Mouse (Mus musculus) G1E (cell line): Measurements from ENCODE around the gene Jmjd8. TPM values are rescaled to one million over a fixed set of nuclear protein-coding genes. Genes with fewer than 3 reads are reported as not detected.

Source experiments
- ATAC-seq: 2 replicates; pipeline ENCODE4 v1.8.0; 2016; ENCODE audit warnings: mild to moderate bottlenecking; ENCODE audit not compliant: insufficient number of reproducible peaks, poor library complexity, low FRiP score, severe bottlenecking; ENCODE audit errors: extremely low read depth
- DNase-seq: peaks from one replicate; pipeline ENCODE4 v3.0.0; 2012; ENCODE audit warnings: low spot score
- H3K27me3 ChIP-seq: 2 replicates; pipeline ENCODE4 v1.6.1; 2012; ENCODE audit warnings: mild to moderate bottlenecking, low read length, inconsistent platforms; ENCODE audit not compliant: insufficient read depth
- H3K36me3 ChIP-seq: replicated peaks from 2 replicates; pipeline ENCODE3; 2012; ENCODE audit warnings: mild to moderate bottlenecking, inconsistent platforms
- H3K4me1 ChIP-seq: 2 replicates; pipeline ENCODE4 v1.6.1; 2012; ENCODE audit warnings: low read depth, low read length, inconsistent platforms, mixed read lengths; ENCODE audit not compliant: insufficient read depth
- H3K4me3 ChIP-seq: 2 replicates; pipeline ENCODE4 v1.5.1; 2012; ENCODE audit warnings: low read depth, mild to moderate bottlenecking, inconsistent platforms, low read length, moderate library complexity, mixed read lengths
- H3K9me3 ChIP-seq: replicated peaks from 2 replicates; pipeline ENCODE4 v1.6.1; 2012; ENCODE audit warnings: inconsistent platforms
- CTCF ChIP-seq: IDR thresholded peaks from 2 replicates; pipeline ENCODE4 v1.5.1; 2012; ENCODE audit warnings: low read depth, low read length, inconsistent platforms, mixed read lengths
- GATA1 ChIP-seq: IDR thresholded peaks from 2 replicates; pipeline ENCODE4 v1.6.1; 2012; ENCODE audit warnings: borderline replicate concordance, low read length, inconsistent platforms, mixed read lengths
- GATA2 ChIP-seq: IDR thresholded peaks from 2 replicates; pipeline ENCODE4 v1.6.1; 2012; ENCODE audit warnings: low read depth, low read length, inconsistent platforms, borderline replicate concordance
- POLR2AphosphoS5 ChIP-seq: IDR thresholded peaks from 2 replicates; pipeline ENCODE4 v1.6.1; 2012; ENCODE audit warnings: low read depth, low read length, inconsistent platforms; ENCODE audit not compliant: insufficient replicate concordance
- TAL1 ChIP-seq: conservative IDR thresholded peaks from 2 replicates; pipeline ENCODE4 v1.6.1; 2012; ENCODE audit warnings: low read depth, low read length, inconsistent platforms, mixed read lengths
- polyA plus RNA-seq: library from polyadenylated mRNA; stranded (reverse); fragments of >175 nt; gene quantifications from 2 replicates; pipeline ENCODE4 v1.2.3, GENCODE M21; 2012
- total RNA-seq, 2 experiments: library from RNA; stranded (forward) in 1 of 2; stranded (reverse) in 1 of 2; fragments of 200-1000 nt in 1 of 2; fragments of >200 nt in 1 of 2; fragmentation: Nextera tagmentation in 1 of 2; gene quantifications; 2 replicates each; pipeline ENCODE4 v1.2.3; 2014 to 2017

Gene Jmjd8
- total and polyA plus RNA-seq, 3 experiments: 0.11 to 1.9 (median 0.90) TPM

DNA sequence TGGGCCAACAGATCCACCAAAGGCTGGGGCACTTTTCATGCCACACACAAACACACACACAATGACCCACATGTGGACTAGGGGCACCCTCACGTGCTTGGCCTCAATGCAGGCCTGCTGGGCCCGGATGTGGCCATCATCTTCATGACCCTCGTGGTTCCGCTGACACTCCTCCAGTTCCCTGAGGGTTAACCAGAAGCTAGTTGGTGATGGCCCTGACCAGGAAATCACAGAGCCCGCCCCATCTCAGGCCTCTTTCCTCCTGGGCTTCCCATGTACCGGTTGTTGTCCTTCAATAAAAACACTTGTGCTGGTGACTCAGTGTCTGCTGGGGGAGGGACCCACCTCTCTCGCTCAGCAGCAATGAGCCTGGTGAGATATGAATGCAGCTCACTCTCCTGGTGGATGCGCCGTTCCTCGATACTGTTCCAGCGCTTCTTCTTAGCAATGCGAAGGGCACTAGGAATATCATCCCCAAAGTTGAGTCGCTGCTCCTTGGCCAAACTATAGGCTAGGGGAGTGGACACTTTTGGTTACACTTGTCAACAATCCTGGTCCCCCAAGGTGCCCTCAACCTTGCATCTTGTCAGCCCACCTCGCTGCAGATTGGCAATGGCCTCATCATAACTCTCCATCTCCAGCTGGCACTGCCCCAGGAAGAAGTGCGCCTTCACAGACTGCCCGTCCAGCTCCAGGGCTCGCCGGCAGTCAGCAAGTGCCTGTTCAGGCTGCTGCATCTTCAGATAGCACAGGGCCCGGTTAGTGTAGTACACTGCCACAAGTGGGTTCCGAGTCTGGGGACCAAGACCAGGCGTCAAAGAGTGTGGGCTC, 3.0 kb downstream of the Jmjd8 start:
- TF ChIP-seq GATA1 (no peak), POLR2AphosphoS5 (no peak), GATA2 (no peak)
- Histone ChIP-seq H3K36me3 (peaks cover 85% of the 10 kb centered on the region), H3K4me1 (peaks cover 84% of the 10 kb centered on the region)

GRCm38 (mm10) chr17:25832436-25833290, 4.0 kb downstream of the Jmjd8 start:
- Histone ChIP-seq H3K27me3 (no peaks in the 10 kb centered on the region), H3K4me1 (peaks cover 83% of the 10 kb centered on the region), H3K9me3 (no peaks in the 10 kb centered on the region), H3K36me3 (peaks cover 85% of the 10 kb centered on the region), H3K4me3 (peak overlapping the region; percentile 81)
- ATAC-seq: peak; percentile 92
- TF ChIP-seq POLR2AphosphoS5 (no peak), CTCF (no peak), GATA2 (no peak), TAL1 (no peak), GATA1 (no peak)
- DNase-seq: peak; percentile 99

More for the DNA sequence above, 3.0 kb downstream of the Jmjd8 start:
- no peaks in the 10 kb centered on the region for H3K9me3 ChIP-seq
- DNase-seq (no peak), ATAC-seq (no peak)
- H3K27me3 ChIP-seq: no peaks in the 10 kb centered on the region
- peak overlapping the region; percentile 81 for H3K4me3 ChIP-seq

- DNase-seq (peak; percentile 73), ATAC-seq (peak; percentile 61)
- H3K27me3 ChIP-seq: no peaks in the 10 kb centered on the region
- H3K36me3 ChIP-seq: peaks cover 85% of the 10 kb centered on the region
- no peaks in the 10 kb centered on the region for H3K9me3 ChIP-seq
- peaks cover 84% of the 10 kb centered on the region for H3K4me1 ChIP-seq
- peak within 1 kb of the TSS; percentile 81 for H3K4me3 ChIP-seq
- TF ChIP-seq GATA2 (no peak), POLR2AphosphoS5 (no peak), CTCF (no peak), TAL1 (no peak), GATA1 (no peak)
These were observed 4.6 kb downstream of the Jmjd8 start, which contains the start of gene Stub1 for GRCm38 (mm10) chr17:25833291-25833663. TSS of gene Stub1 (minus strand) at chr17:25833404.

GRCm38 (mm10) chr17:25833961-25834594, 5.4 kb downstream of the Jmjd8 start:
- Histone ChIP-seq H3K4me1 (peaks cover 82% of the 10 kb centered on the region), H3K4me3 (peak overlapping the region; percentile 81), H3K36me3 (peaks cover 84% of the 10 kb centered on the region), H3K27me3 (no peaks in the 10 kb centered on the region), H3K9me3 (no peaks in the 10 kb centered on the region)
- no peak for DNase-seq
- ATAC-seq: no peak
- no peak for TF ChIP-seq GATA2
- no peak for TF ChIP-seq TAL1
- no peak for TF ChIP-seq POLR2AphosphoS5
- TF ChIP-seq GATA1: no peak
- TF ChIP-seq CTCF: no peak

DNA sequence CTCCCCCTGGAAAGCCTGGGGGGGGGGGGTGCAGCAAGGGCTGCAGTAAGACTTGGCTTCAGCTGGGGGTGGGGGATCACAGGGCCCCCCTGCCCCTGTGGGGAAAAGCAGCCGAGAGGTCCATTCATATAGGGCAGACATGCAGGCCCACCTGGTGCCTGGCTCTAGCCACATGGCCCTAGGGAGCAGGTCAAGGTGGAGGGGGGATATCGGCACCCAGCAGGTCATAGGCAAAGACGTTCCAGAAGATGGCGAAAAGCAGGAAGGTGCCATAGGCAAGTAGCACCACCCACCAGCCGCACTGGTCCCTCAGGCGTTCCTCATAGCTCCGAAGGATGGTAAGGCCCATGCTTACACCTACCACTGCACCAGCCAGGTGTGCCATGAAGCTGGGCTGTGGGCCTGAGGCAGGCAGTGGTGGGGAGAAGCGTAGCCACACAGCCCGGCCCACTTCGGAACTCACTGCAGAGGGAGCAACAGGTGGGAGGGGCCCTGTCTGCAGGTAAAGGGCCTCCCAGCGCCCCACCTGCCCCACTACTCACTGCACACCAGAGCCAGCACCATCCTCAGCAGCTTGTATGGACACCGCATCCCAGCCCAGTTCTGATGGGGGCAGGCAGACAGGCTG, 6.0 kb downstream of the Jmjd8 start:
- Histone ChIP-seq H3K9me3 (no peaks in the 10 kb centered on the region), H3K4me3 (peak overlapping the region; percentile 81), H3K4me1 (peaks cover 82% of the 10 kb centered on the region), H3K27me3 (no peaks in the 10 kb centered on the region), H3K36me3 (peaks cover 84% of the 10 kb centered on the region)
- no peak for DNase-seq
- TF ChIP-seq CTCF: no peak
- TF ChIP-seq TAL1: no peak
- no peak for TF ChIP-seq GATA2
- TF ChIP-seq POLR2AphosphoS5: no peak
- TF ChIP-seq GATA1: no peak
- no peak for ATAC-seq
